Mouse (Mus musculus): ENCODE data around the gene Ecsit.
A peak's percentile ranks its signal among the peaks of the same experiment; 100 is the strongest.

Gene Ecsit

DNA sequence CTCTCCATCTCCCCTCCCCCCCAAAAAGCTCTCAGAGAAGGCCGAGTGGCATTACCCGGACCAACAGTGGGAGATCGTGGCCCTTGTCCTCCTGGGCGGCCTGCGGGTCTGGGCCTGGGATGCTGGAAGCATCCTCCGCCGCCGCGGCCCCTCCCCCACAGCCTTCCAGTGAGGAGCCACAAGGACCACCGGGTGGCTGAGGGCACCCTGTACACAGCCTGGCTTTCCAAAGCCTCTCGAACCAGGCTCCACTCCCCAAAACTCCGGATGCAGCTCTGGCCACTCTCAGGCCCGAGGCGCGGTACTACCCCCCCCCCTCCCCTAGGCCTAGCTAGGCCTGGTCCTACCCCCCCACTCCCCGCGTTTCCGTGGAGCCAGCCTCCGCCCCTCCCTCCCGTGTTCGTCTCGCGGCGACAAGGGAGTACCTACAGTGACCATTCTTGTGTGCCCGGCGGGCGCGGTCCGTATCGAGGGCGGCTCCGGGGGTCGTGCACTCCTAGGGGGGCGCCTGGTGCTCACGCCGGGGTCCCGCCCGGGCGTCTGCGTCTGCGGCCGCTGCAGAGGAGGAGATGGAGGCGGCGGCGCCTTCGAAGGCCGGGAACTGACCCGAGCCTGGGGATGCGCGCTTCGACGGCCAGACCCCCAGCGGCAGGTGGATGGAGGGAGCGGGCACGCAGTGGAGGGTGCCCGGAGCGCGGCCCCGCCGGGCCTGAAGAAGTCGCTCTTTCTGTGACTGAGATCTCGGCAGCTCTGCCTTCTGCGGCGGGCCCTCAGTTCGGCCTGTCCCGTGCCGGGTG lies 33.9 kb downstream of the Ecsit start:
- DNase-seq (ENCODE audit: low spot score in 2 of 2): no peak

- peak; percentile 21 to 30 for DNase-seq (ENCODE audit: low spot score in 2 of 2)
Observed at GRCm38 (mm10) chr9:22050351-22050889, 34.8 kb downstream of the Ecsit start.

DNA sequence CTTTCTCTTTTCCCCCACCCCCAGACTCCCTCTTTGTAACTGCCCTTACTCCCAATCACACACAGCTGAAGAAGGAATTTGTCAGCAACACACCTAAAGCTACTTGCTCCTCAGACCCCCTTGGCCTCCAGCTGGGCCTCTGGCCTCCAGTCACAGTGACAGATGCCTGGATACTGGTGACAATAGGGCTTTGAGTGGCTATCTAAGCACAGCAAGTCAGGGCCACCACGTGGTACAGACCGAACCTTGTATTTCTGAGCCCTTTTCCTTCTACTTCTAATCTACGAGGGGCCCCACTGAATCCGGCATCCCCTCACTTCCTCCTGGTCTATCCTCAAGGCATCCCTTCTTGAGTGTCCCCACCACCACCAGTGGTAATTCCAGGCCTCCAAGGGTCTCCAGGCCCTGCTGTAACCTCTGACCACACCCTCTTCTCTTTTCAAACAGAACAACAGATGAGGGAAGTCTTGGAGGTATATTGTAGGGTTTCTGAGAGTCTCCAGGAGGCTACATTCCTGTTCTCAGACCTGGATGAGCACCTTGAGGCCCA lies 35.4 kb downstream of the Ecsit start:
- no peak for DNase-seq (ENCODE audit: low spot score in 2 of 2)

DNA sequence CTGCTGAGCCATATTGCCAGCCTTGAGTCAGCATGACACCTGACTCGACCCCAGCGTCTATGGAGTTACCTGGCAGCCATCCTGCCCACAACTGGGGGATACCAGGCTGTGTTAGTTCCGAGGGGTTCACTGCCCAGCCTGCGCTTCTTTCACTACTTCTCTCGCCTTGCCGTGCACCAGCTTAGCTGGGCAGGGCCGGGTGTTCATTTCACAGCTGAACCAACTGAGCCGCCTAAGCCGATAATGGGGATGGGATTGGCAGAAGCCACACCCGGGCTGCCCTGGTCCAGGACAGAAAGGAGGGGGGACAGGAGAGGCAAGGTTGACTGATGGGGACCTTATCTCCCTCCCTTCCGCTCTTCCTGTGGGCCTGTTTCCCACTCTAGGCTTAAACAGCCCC lies 35.9 kb downstream of the Ecsit start:
- DNase-seq (ENCODE audit: low spot score in 2 of 2): no peak

DNA sequence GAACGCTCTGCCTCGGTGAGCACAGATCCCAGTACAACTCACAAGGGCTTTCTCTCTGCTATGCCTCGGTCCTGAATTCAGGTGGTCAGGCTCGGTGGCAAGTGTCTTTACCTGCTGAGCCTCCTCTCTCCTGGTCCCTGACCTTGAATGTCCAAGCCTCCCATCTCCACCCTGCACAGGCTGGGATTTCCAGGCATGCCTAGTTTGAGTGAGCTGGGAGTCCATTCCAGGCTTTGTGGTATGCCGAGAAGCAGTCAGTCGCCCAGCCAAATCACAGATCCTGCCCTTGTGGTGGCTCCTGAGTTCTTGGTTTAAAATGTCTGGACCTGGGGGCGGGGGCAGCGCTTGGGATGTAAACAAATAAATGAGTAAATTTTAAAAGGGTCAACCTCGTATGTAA lies 37.9 kb downstream of the Ecsit start:
- no peak for DNase-seq (ENCODE audit: low spot score in 2 of 2)

DNA sequence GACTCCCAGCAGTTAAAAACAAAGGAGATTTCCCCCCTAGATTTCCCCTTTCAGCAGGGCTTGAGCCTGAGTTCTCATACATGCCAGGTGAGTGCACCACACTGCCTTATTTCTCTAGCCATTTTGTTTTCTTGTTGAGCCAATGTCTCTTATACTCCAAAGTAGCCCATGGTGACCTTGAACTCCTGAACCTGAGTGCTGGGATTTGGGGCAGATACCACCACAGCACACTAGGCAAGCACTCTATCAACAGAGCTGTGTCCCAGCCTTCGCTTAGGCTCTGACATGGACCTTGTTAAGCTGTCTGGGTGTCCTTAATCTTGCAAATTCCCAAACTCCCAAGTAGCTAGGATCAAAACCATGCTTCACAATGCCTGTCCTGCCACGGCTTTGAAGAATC lies 43.4 kb downstream of the Ecsit start:
- DNase-seq (ENCODE audit: low spot score in 2 of 2): no peak

GRCm38 (mm10) chr9:22037826-22038225 lies 47.4 kb downstream of the Ecsit start:
- no peak for DNase-seq (ENCODE audit: low spot score in 2 of 2)

GRCm38 (mm10) chr9:22035300-22036044 lies 49.8 kb downstream of the Ecsit start:
- DNase-seq (ENCODE audit: low spot score in 2 of 2): no peak

DNA sequence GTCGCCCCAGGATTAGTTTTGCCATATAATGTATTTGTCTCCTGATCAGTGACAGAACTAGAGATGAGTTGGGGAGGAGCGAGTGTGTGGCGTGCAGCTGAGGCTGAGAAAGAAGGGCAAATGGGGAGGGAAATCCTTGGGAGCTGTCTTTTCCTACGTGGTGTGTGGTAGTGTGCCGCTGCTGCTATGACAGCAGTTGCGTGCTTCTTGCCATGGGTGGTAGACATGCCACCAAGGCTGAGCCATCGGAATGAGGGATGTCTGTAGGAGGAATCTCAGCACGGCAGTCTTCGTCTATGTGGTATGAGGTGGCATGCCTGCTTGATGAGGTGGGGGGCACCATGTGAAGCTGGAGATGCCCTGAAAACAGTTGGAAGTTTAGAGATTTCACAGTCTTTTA lies 54.9 kb downstream of the Ecsit start:
- no peak for DNase-seq (ENCODE audit: low spot score in 2 of 2)

GRCm38 (mm10) chr9:22028467-22028866 lies 56.8 kb downstream of the Ecsit start:
- DNase-seq (ENCODE audit: low spot score in 2 of 2): no peak

DNA sequence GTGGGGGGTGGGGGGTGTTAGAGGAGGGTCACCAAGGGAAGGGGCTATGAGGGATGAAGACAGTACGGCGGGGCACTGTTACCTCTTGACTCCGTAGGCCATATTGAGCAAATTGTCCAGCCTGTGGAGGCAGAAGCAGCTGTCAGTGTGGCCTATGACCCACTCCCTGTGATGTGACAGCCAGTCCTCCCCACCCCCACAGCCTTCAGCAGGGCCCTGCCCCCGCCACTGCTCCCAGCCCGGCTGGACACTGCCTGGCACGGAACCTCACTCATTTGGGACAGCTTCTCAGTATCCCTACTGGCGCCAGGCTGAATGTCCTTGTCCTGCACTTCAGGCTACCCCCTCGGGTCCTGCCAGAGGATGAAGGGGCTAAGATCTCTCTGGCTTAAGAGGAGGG lies 60.6 kb downstream of the Ecsit start:
- no peak for DNase-seq (ENCODE audit: low spot score in 2 of 2)

Data from spleen, postnatal 14 days (tissue).